Comparison of ENCODE assay signal across 22 mouse cellular contexts in the genomic region with DNA sequence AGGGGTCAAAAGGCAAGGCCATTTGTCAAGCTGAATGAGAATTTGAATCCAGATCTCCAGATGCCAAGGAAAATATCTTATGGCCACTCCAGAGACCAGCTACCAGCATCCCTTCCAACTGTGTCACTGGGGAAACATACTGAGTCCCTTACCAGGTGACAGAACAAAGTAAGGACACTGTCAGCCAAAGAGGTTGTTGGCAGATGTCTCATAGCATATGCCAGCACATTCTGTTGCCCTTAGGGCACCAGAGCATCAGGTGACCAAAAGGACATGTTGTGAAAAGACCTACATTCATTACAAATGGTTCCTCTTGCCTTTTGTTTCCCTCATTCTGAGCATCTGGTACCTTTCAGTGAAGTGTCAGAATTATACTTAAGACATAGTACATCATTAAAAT.
DNase-seq lines count a peak whose midpoint lies in the region; ATAC-seq and TF ChIP-seq lines count a peak whose summit lies in the region.
"Had no signal": no experiment of that assay in that cellular context is flagged by ENCODE, and none has a peak within 500 bp of the region (broad histone marks: within the 10 kb centered on the region; RNA-seq: fewer than 3 reads in every experiment).

No protein-coding gene starts in this region.

- no peak for DNase-seq in cerebellum, postnatal 4 days (ENCODE audit: low spot score in 2 of 2)
- peak; percentile 9 for DNase-seq in midbrain, postnatal 0 days (ENCODE audit: low spot score)
- peak; percentile 15 for DNase-seq in cerebellum, adult 8-10 months
- no peak for DNase-seq in left cerebral cortex, adult 18-20 months (ENCODE audit: low spot score in 2 of 2)
- no peak for DNase-seq in thymus, adult 2 months
- DNase-seq: adrenal gland, postnatal 14 days; gastrocnemius, adult 2 months; heart, postnatal 4 days; kidney, postnatal 25 days; layer of hippocampus, postnatal 36 days; lung, adult 18-20 months; lung, postnatal 10 days; thymus, postnatal 36 days had no signal

- no peak overlapping the region for H3K27ac ChIP-seq in midbrain, postnatal 0 days (ENCODE audit: low read depth, low read length)
- no peak overlapping the region for H3K27ac ChIP-seq in midbrain, embryonic 15.5 days
- no peak overlapping the region for H3K27ac ChIP-seq in thymus, adult 2 months (ENCODE audit: control insufficient read depth, insufficient read depth, low read length)
- H3K27ac ChIP-seq: embryonic facial prominence, embryonic 10.5 days; forebrain, embryonic 10.5 days; gastrocnemius, adult 2 months; limb, embryonic 12.5 days; liver, embryonic 12.5 days; midbrain, embryonic 10.5 days; stomach, embryonic 15.5 days had no signal

- H3K9me3 ChIP-seq in midbrain, postnatal 0 days (ENCODE audit: low read length) = no peaks in the 10 kb centered on the region
- no peaks in the 10 kb centered on the region for H3K9me3 ChIP-seq in midbrain, embryonic 15.5 days
- H3K9me3 ChIP-seq: embryonic facial prominence, embryonic 10.5 days; forebrain, embryonic 10.5 days; limb, embryonic 12.5 days; liver, embryonic 12.5 days; midbrain, embryonic 10.5 days; stomach, embryonic 15.5 days had no signal

- TF ChIP-seq POLR2A in thymus, adult 2 months (IDR thresholded peaks at IDR 0.05; ENCODE audit: control insufficient read depth, extremely low read depth, insufficient read depth, low read length, poor library complexity) = no peak

- no peaks in the 10 kb centered on the region for H3K4me1 ChIP-seq in midbrain, postnatal 0 days (ENCODE audit: insufficient read depth, low read length)
- no peaks in the 10 kb centered on the region for H3K4me1 ChIP-seq in midbrain, embryonic 15.5 days
- no peaks in the 10 kb centered on the region for H3K4me1 ChIP-seq in thymus, adult 2 months (replicated peaks; ENCODE audit: control insufficient read depth, insufficient read depth, low read length)
- H3K4me1 ChIP-seq: limb, embryonic 12.5 days; liver, embryonic 12.5 days; stomach, embryonic 15.5 days had no signal

- H3K36me3 ChIP-seq in midbrain, postnatal 0 days (ENCODE audit: insufficient read depth, low read length) = no peaks in the 10 kb centered on the region
- no peaks in the 10 kb centered on the region for H3K36me3 ChIP-seq in midbrain, embryonic 15.5 days (replicated peaks)
- no peaks in the 10 kb centered on the region for H3K36me3 ChIP-seq in thymus, adult 2 months (ENCODE audit: control insufficient read depth, insufficient read depth, low read length)
- H3K36me3 ChIP-seq: embryonic facial prominence, embryonic 10.5 days; forebrain, embryonic 10.5 days; limb, embryonic 12.5 days; liver, embryonic 12.5 days; midbrain, embryonic 10.5 days; stomach, embryonic 15.5 days had no signal

- no peak overlapping the region for H3K4me3 ChIP-seq in midbrain, postnatal 0 days (ENCODE audit: low read depth, low read length)
- H3K4me3 ChIP-seq in midbrain, embryonic 15.5 days = no peak overlapping the region
- no peak overlapping the region for H3K4me3 ChIP-seq in thymus, adult 2 months (ENCODE audit: control insufficient read depth, insufficient read depth, low read length)
- H3K4me3 ChIP-seq: embryonic facial prominence, embryonic 10.5 days; forebrain, embryonic 10.5 days; gastrocnemius, adult 2 months; limb, embryonic 12.5 days; liver, embryonic 12.5 days; midbrain, embryonic 10.5 days; stomach, embryonic 15.5 days had no signal

- no peaks in the 10 kb centered on the region for H3K27me3 ChIP-seq in midbrain, postnatal 0 days (ENCODE audit: insufficient read depth, low read length)
- H3K27me3 ChIP-seq in midbrain, embryonic 15.5 days (replicated peaks) = no peaks in the 10 kb centered on the region
- H3K27me3 ChIP-seq in thymus, adult 2 months (ENCODE audit: control insufficient read depth, insufficient read depth, low read length) = no peaks in the 10 kb centered on the region
- H3K27me3 ChIP-seq: limb, embryonic 12.5 days; liver, embryonic 12.5 days; stomach, embryonic 15.5 days had no signal

- no peak for TF ChIP-seq CTCF in midbrain, postnatal 0 days (IDR thresholded peaks at IDR 0.05)
- TF ChIP-seq CTCF in thymus, adult 2 months (IDR thresholded peaks at IDR 0.05; ENCODE audit: borderline replicate concordance, control insufficient read depth, extremely low read depth, insufficient read depth, low read length, poor library complexity) = no peak

- no peak overlapping the region for H3K4me2 ChIP-seq in midbrain, postnatal 0 days (ENCODE audit: low read depth, low read length, poor library complexity, severe bottlenecking)
- no peak overlapping the region for H3K4me2 ChIP-seq in midbrain, embryonic 15.5 days
- H3K4me2 ChIP-seq: limb, embryonic 12.5 days; liver, embryonic 12.5 days; stomach, embryonic 15.5 days had no signal

- H3K9ac ChIP-seq in midbrain, postnatal 0 days (replicated peaks; ENCODE audit: low read length, poor library complexity, severe bottlenecking) = no peak overlapping the region
- H3K9ac ChIP-seq in midbrain, embryonic 15.5 days = no peak overlapping the region
- H3K9ac ChIP-seq: limb, embryonic 12.5 days; liver, embryonic 12.5 days; stomach, embryonic 15.5 days had no signal

- ATAC-seq in cerebellum, adult (ENCODE audit: insufficient number of reproducible peaks, low FRiP score, low TSS enrichment) = peak; percentile 83
- ATAC-seq in midbrain, postnatal 0 days (ENCODE audit: low FRiP score) = no peak
- no peak for ATAC-seq in midbrain, embryonic 15.5 days (replicated peaks)
- ATAC-seq: intestine, postnatal 0 days; liver, embryonic 12.5 days had no signal

Comparison
In these comparisons a context has a peak if more than half of its experiments do, and no peak if none do; other contexts are left out.
1. DNase-seq: peak in midbrain, postnatal 0 days (single experiment) and cerebellum, adult 8-10 months (single experiment); none in cerebellum, postnatal 4 days (0 of 2), left cerebral cortex, adult 18-20 months (0 of 2) and thymus, adult 2 months (single experiment).